Mouse (Mus musculus) ES-E14 (cell line): ENCODE measurements around the gene Ppil2.

Experiments
- MAFK ChIP-seq: IDR thresholded peaks from 2 replicates; pipeline ENCODE4 v1.6.1; 2014; ENCODE audit warnings: mild to moderate bottlenecking, low read depth, low read length, inconsistent platforms; ENCODE audit not compliant: insufficient read depth
- ZC3H11A ChIP-seq: IDR thresholded peaks from 2 replicates; pipeline ENCODE4 v1.6.1; 2012; ENCODE audit warnings: low read depth, mild to moderate bottlenecking, inconsistent platforms, low read length, borderline replicate concordance

- TF ChIP-seq MAFK (no peak), ZC3H11A (no peak)
Observed at GRCm38 (mm10) chr16:17069511-17070443, 41.3 kb downstream of the Ppil2 start, which contains the start of gene Ypel1.
